Mouse (Mus musculus) liver, postnatal 0 days (tissue): Measurements from ENCODE around the gene Maneal. TPM values are rescaled to one million over a fixed set of nuclear protein-coding genes. Genes with fewer than 3 reads are reported as not detected.

Source experiments
- ATAC-seq: fragments of 200-750 bp; cut with Nextera tagmentation; 2 replicates; pipeline ENCODE4 v1.8.0; 2017; ENCODE audit warnings: mild to moderate bottlenecking, moderate library complexity
- DNase-seq: peaks from one replicate; pipeline ENCODE4 v3.0.0-alpha.2; 2016
- H3K27ac ChIP-seq: fragments of 300-500 bp; sonication (generic); 2 replicates; pipeline ENCODE4 v1.5.1; 2014; ENCODE audit warnings: antibody characterized with exemption, moderate library complexity, mild to moderate bottlenecking, low read depth
- H3K27me3 ChIP-seq: fragments of 300-500 bp; sonication (generic); 2 replicates; pipeline ENCODE4 v1.6.1; 2014; ENCODE audit warnings: low read length, control low read depth, mixed read lengths; ENCODE audit not compliant: insufficient read depth
- H3K36me3 ChIP-seq: fragments of 300-500 bp; sonication (generic); replicated peaks from 2 replicates; pipeline ENCODE4 v1.6.1; 2014; ENCODE audit warnings: mild to moderate bottlenecking, control low read depth, low read length, moderate library complexity, mixed read lengths; ENCODE audit not compliant: insufficient read depth
- H3K4me1 ChIP-seq: fragments of 300-500 bp; sonication (generic); 2 replicates; pipeline ENCODE4 v1.6.1; 2014; ENCODE audit warnings: antibody characterized with exemption, mild to moderate bottlenecking, control low read depth; ENCODE audit not compliant: insufficient read depth
- H3K4me2 ChIP-seq: fragments of 300-500 bp; sonication (generic); 2 replicates; pipeline ENCODE4 v1.6.1; 2014; ENCODE audit warnings: low read depth, mild to moderate bottlenecking, low read length, moderate library complexity, mixed read lengths
- H3K4me3 ChIP-seq: fragments of 300-500 bp; sonication (generic); 2 replicates; pipeline ENCODE4 v1.5.1; 2014; ENCODE audit warnings: low read depth, low read length
- H3K9ac ChIP-seq: fragments of 300-500 bp; sonication (generic); replicated peaks from 2 replicates; pipeline ENCODE4 v1.6.1; 2014; ENCODE audit warnings: mild to moderate bottlenecking, moderate library complexity
- H3K9me3 ChIP-seq: fragments of 300-500 bp; sonication (generic); 2 replicates; pipeline ENCODE4 v1.6.1; 2016; ENCODE audit warnings: mild to moderate bottlenecking, control low read depth, low read length, mixed read lengths
- CTCF ChIP-seq: sonication (generic); IDR thresholded peaks from 2 replicates; pipeline ENCODE4 v1.5.1; 2016; ENCODE audit warnings: antibody characterized with exemption, low read depth
- EP300 ChIP-seq: IDR thresholded peaks from 2 replicates; pipeline ENCODE4 v1.6.1; 2016; ENCODE audit warnings: antibody characterized with exemption, low read depth, mild to moderate bottlenecking
- whole genome bisulfite sequencing: fragments of 180-500 bp; shearing (Covaris S2); extraction: QIAGEN DNeasy Blood & Tissue Kit; methylation state at CpG from one replicate; pipeline ENCODE4 v1.1.7; 2014; ENCODE audit not compliant: insufficient replicate concordance; 5-methylcytosine and 5-hydroxymethylcytosine counted together
- polyA plus RNA-seq: library from polyadenylated mRNA; unstranded; fragments of >200 nt; fragmentation: Nextera tagmentation; extraction: Ambion mirVana; gene quantifications from 2 replicates; pipeline ENCODE4 v1.2.1, GENCODE M21; 2015

Gene Maneal
- polyA plus RNA-seq, 1 experiment from 2014 or later: not detected

GRCm38 (mm10) chr4:124894508-124895428 lies 32.8 kb upstream of the Maneal start:
- WGBS: 3% methylated on average over 82 of the region's 83 CpGs
- Histone ChIP-seq H3K36me3 (no peaks in the 10 kb centered on the region), H3K9me3 (no peaks in the 10 kb centered on the region), H3K4me2 (peak overlapping the region; percentile 57), H3K27ac (no peak overlapping the region), H3K9ac (no peak overlapping the region), H3K4me1 (no peaks in the 10 kb centered on the region), H3K27me3 (peaks cover 38% of the 10 kb centered on the region), H3K4me3 (peak overlapping the region; percentile 17; the same call in 1 of the 2 replicates)
- DNase-seq (no peak), ATAC-seq (no peak)
- TF ChIP-seq CTCF: no peak
- no peak for TF ChIP-seq EP300

GRCm38 (mm10) chr4:124893769-124894168 lies 31.8 kb upstream of the Maneal start:
- TF ChIP-seq EP300: no peak
- no peak overlapping the region for H3K27ac ChIP-seq

GRCm38 (mm10) chr4:124890831-124891230 lies 28.9 kb upstream of the Maneal start:
- H3K27me3 ChIP-seq: peaks cover 40% of the 10 kb centered on the region
- no peaks in the 10 kb centered on the region for H3K4me1 ChIP-seq

More at GRCm38 (mm10) chr4:124893769-124894168, 31.8 kb upstream of the Maneal start:
- 39% methylated on average over 6 of the region's 6 CpGs for WGBS
- no peaks in the 10 kb centered on the region for H3K36me3 ChIP-seq
- ATAC-seq (no peak), DNase-seq (no peak)
- no peak overlapping the region for H3K4me3 ChIP-seq
- H3K9me3 ChIP-seq: no peaks in the 10 kb centered on the region
- peaks cover 41% of the 10 kb centered on the region for H3K27me3 ChIP-seq
- no peak overlapping the region for H3K4me2 ChIP-seq
- no peaks in the 10 kb centered on the region for H3K4me1 ChIP-seq
- no peak overlapping the region for H3K9ac ChIP-seq

DNA sequence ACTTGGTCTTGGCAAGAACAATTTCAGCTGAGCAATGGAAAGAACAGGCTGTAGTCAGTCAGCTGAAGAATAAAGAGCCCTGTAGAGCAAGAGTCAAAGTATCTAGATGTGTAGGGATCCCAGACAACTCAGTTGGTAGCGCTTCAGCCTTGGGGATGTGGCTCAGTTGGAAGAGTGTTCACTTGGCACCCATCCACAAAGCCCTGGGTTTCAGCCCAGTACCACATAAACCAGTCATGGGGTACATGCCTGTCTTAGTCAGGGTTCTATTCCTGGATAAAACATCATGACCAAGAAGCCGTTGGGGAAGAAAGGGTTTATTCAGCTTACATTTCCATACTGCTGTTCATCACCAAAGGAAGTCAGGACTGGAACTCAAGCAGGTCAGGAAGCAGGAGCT lies 28.0 kb upstream of the Maneal start:
- H3K4me3 ChIP-seq: no peak overlapping the region
- peaks cover 32% of the 10 kb centered on the region for H3K27me3 ChIP-seq
- no peak overlapping the region for H3K4me2 ChIP-seq
- H3K9ac ChIP-seq: no peak overlapping the region
- no peak overlapping the region for H3K27ac ChIP-seq
- H3K36me3 ChIP-seq: no peaks in the 10 kb centered on the region
- H3K9me3 ChIP-seq: no peaks in the 10 kb centered on the region
- DNase-seq (no peak), ATAC-seq (no peak)
- WGBS: 80% methylated on average over 2 of the region's 2 CpGs
- H3K4me1 ChIP-seq: no peaks in the 10 kb centered on the region
- TF ChIP-seq EP300 (no peak), CTCF (no peak)

More at GRCm38 (mm10) chr4:124890831-124891230, 28.9 kb upstream of the Maneal start:
- TF ChIP-seq CTCF: no peak
- TF ChIP-seq EP300: no peak
- H3K4me2 ChIP-seq: no peak overlapping the region
- WGBS: 73% methylated on average over 5 of the region's 5 CpGs
- no peak for ATAC-seq
- no peak overlapping the region for H3K9ac ChIP-seq
- no peaks in the 10 kb centered on the region for H3K36me3 ChIP-seq
- H3K4me3 ChIP-seq: no peak overlapping the region
- no peak overlapping the region for H3K27ac ChIP-seq
- H3K9me3 ChIP-seq: no peaks in the 10 kb centered on the region
- DNase-seq: no peak

DNA sequence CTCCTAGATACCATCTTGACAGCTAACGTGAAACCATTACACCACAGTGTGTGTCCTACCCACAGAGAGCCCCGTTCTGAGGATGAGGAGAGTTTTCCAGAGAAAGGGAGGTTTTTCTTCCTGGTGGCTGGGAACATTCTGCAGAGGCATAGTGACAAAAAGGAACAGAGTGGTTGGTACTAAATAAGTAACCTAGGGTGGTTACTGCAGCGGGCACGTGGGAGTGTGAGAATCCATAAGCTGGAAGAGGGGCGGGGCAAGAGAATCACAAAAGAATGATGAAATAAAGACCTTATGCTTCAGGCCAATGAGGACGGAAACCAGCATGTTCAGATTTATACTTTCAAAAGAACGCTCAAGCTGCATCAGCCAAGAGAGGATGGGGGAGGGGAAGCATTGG lies 26.7 kb upstream of the Maneal start:
- H3K36me3 ChIP-seq: no peaks in the 10 kb centered on the region
- H3K4me2 ChIP-seq: no peak overlapping the region
- no peaks in the 10 kb centered on the region for H3K4me1 ChIP-seq
- no peak overlapping the region for H3K27ac ChIP-seq
- no peaks in the 10 kb centered on the region for H3K9me3 ChIP-seq
- no peak overlapping the region for H3K9ac ChIP-seq
- peaks cover 29% of the 10 kb centered on the region for H3K27me3 ChIP-seq
- H3K4me3 ChIP-seq: no peak overlapping the region
- DNase-seq: no peak
- WGBS: 68% methylated on average over 7 of the region's 7 CpGs
- ATAC-seq: no peak
- TF ChIP-seq CTCF (no peak), EP300 (no peak)

DNA sequence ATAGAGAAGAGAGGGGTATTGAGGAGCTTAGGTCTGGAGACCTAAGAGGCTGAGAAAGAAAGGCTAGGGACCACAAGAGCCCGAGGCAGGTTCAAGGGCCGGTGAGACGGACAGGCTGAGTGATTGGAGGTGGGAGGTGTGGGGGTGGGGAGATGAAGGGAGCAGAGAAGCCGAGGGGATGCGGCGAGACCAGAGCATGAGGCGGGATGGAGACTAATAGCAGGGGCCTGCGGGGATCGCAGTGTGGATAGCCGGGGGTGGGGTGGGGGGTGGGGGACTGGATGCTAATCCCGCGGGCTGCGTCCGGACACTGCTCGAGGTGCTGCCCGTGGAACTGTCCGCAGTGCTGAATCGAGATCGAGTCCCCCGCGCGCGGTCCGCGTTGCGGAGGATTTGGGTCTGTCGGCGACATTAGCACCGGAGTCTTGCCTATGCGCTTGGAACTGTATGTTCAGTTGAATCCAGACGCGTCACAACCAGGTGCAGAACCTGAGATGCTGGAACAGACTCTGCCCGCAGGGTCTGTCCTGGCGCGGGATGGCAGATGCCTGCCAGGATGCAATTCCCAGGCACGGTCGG lies 20.3 kb upstream of the Maneal start:
- Histone ChIP-seq H3K4me1 (no peaks in the 10 kb centered on the region; the same call in 1 of the 2 replicates), H3K36me3 (no peaks in the 10 kb centered on the region), H3K27me3 (peaks cover 48% of the 10 kb centered on the region), H3K27ac (no peak overlapping the region), H3K4me2 (no peak overlapping the region), H3K9ac (no peak overlapping the region), H3K9me3 (no peaks in the 10 kb centered on the region), H3K4me3 (no peak overlapping the region)
- TF ChIP-seq CTCF: no peak
- no peak for TF ChIP-seq EP300
- ATAC-seq (no peak), DNase-seq (peak; percentile 60)
- 1% methylated on average over 36 of the region's 37 CpGs for WGBS
